Mouse (Mus musculus) layer of hippocampus, postnatal 14 days (tissue): ENCODE results near the gene Tnik. TPM values are rescaled to one million over a fixed set of nuclear protein-coding genes. Genes with fewer than 3 reads are reported as not detected.

Experiments
- DNase-seq, 2 experiments: peaks; one replicate each; pipeline ENCODE4 v3.0.0; 2021 to 2022; ENCODE audit warnings: low spot score in 2 of 2, mixed read lengths in 1 of 2
- total RNA-seq, 2 experiments: library from RNA; stranded (reverse); gene quantifications; 2 replicates each; pipeline ENCODE4 v1.2.3; 2021

The Tnik gene
- total RNA-seq, 2 experiments from 2014 or later, result 194 to 236 TPM

DNA sequence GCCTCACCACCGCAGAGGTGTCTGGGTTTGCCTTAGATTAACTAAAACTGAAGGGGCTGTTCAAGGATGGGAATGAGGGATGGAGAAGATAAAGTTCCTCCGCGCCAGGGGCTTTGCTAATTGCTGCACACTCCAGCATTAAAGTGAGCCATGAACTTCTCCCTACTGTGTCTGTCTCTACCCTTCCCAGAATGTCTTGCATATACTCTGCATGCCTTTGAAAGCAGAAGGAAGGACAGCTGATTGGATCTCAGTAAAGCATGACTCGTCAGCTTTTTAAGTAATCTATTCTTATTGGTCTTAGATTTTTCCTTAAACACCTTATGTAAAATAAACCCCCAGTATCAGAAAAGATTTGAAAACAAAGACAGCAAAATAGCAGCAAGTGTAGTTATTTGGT lies 203.7 kb downstream of the Tnik start:
- no peak for DNase-seq

GRCm38 (mm10) chr3:28467148-28467754 lies 204.2 kb downstream of the Tnik start:
- DNase-seq, result peak in 1 of 2 experiments; percentile 67

DNA sequence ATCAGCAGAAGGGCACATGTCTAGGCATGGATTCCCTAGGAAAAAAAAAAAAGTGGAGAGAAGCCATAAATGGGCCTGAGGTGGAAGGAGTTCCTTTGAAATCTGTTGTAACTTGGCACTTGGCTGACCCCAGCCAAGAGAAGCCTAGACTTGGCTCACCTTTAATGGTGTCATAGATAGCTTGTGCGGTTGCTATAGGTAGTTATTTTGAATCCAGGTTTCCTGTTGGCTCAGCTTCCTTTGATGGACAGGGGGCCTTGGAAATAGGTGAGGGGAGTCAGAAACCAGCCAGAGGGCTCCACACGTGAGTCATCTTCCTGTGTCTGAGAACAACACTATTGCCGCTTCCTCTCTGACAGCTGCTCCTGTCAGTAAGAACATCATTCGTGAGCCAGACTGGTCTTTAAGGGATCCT lies 204.9 kb downstream of the Tnik start:
- DNase-seq, result no peak

GRCm38 (mm10) chr3:28473439-28473838 lies 210.4 kb downstream of the Tnik start:
- no peak for DNase-seq

DNA sequence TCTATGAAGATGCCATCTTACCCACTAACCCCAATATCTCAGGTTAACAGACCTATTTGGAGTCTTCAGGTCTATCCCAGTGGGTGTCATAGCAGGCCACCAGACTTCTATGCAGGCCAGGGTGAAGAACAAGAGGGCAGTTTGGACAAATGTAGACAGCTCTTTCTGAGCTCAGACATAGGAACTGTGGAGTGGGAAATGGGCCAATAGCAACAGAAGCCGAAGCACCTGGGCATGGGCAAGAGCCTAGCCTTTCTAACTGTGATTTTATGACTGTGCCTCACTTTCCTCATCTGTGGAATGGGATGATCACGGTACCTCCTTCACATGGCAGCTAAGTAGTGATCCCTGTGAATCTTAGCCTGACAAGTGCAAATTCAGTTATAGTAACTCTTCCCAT lies 214.4 kb downstream of the Tnik start:
- no peak for DNase-seq

- no peak for DNase-seq
Observed at GRCm38 (mm10) chr3:28485716-28486115, 222.7 kb downstream of the Tnik start.

DNA sequence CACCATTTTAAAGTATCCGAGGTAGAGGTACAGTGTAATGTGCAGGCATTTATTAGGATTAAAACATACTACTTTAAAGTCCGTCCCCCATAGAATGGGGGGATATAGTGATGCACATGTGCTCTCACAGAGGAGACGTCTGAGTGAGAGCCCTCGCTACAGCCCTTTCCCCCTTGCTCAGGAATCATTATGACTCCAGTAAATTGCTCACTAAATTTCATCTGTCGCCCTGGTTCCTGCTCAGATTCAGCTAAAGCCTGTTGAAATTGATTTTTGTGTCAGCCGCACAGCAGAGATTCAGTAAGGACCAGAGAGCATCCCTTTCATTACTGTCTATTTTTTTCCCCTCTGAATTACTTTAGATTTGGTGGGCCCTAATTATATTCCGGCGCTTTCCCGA lies 224.4 kb downstream of the Tnik start:
- DNase-seq, result no peak

DNA sequence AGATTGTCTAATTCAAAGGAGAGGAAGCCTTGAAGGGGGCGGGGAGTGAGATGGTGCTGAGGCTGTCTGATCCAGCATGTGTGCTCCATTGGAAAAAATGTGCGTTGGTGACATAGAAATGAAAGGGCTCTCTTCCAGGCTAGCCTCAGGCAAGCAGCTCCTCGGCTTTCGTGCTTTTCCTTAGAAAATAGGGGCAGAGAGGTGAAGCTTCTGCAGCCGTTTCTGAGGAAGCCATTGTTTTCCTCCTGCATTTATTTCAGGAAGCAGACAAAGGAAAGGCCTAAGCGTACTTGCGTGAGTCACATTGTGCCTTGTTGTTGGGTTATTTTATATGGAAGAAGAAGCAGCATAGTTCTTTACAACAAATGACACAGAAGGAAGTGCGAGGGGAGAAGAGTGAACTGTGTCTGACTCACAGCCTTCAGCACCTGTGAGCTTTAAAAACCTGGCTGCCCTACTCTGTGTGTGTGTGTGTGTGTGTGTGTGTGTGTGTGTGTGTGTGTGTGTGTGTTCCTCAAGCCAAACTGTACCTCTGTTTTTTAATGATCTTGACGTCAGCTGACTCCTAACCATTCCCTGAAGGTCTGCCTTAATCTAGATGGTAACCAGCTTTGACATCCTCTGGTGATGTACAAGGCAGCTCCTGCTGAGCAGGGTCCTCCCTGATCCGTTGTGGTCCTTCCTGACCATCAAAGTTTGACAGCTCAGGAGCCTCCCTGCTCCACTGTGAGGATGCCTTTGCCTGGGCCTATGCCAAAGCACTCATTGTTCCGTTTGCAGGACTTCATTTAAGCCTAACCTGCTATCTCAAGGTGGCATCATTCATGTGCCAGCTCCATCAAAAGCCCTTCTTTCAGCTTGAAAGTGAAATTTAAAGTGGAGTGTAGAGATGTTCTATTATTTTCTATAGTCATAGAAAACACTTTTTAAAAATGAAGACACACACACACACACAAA lies 228.3 kb downstream of the Tnik start:
- DNase-seq, result no peak

- DNase-seq, result no peak
Observed at GRCm38 (mm10) chr3:28496806-28497502, 233.9 kb downstream of the Tnik start.

- DNase-seq, result no peak
Observed at GRCm38 (mm10) chr3:28497503-28497857, 234.5 kb downstream of the Tnik start.

DNA sequence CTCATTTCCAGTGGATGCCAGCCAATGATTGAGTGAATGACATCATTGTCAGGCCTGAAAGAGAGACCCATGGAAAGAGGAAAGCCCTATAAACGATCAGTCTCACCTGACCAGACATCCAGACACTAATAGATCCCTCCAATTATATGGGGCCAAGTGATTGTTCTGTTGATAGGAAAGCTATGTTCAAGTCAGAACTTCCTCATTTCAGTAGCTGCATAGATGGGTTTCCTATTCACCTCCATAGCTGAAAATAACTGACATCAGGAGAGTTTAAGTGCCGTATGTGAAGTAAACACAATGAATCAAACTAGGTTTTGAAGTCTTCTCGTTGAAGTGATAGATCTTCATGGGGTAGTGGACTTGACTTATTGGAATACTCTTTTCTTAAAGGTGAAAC lies 239.7 kb downstream of the Tnik start:
- no peak for DNase-seq

GRCm38 (mm10) chr3:28509337-28509935 lies 246.4 kb downstream of the Tnik start:
- peak; percentile 41 to 58 for DNase-seq

DNA sequence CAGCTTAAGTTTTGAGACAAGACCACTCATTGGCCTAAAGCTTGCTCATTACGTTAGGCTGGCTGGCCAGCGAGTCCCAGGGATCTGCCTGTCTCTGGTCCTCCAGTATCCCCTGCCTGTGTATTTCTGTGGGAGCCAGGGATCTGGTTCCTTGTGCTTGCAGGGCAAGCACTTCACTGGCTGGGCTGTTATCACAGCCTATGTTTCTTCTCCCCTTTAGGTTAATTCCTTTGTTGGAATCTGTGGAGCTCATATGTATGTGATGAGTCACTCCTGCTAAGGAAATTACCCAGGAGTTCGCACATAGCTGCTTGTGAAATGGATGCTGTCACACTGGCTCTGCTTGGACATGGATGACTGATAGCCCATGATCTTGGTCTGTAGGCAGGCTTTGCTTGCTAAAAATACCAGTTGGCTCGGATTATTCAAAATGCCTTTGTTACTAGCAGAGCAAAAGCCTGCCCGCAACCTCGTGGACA lies 260.0 kb downstream of the Tnik start:
- DNase-seq, result no peak

DNA sequence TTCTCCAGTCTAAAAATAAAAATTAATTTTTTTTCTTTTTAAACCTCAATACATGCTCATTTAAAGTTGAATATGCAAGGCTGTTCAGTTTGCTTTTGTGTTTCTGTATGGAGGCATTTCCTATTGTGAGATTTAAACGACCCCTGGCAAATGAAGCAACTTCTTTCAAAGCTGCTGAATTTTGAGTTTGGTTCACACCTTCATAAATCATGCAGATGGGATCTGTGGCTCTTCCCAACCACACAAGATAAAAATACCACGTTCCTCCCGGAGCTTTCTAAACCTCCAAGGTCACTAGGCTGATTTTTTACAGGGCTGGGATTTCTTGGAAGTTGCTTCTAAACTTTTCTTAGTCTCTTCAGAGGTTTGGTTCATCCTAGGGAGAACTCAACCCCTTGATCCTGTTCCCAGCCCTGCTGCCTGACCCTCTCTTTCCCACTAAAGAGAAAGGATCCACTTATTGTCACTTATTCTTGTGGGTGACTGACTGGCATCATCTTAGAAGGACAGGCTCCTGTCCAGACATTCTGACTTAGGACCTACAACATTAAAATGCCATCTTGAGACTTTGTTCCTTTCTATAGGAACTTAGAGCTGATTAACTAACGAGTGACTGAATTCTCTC lies 260.6 kb downstream of the Tnik start:
- DNase-seq, result no peak

DNA sequence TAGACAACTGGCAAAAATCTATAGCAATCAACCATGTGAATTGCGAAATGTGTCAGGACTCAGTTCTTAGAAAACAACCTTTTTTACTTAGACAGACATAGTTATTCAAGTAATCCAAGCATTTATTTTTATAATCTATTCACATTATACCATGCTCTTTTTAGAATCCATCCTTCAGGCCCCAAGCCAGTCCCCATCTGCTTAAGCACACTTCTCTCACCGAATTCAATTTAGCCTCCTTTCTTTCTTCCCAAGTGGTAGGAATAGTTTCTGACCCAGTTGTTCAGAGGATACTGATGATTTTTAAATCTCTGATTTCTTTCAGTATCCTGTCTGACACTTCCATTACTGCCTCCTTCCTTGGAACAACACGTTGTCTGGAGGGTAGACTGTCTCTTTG lies 261.5 kb downstream of the Tnik start:
- no peak for DNase-seq

DNA sequence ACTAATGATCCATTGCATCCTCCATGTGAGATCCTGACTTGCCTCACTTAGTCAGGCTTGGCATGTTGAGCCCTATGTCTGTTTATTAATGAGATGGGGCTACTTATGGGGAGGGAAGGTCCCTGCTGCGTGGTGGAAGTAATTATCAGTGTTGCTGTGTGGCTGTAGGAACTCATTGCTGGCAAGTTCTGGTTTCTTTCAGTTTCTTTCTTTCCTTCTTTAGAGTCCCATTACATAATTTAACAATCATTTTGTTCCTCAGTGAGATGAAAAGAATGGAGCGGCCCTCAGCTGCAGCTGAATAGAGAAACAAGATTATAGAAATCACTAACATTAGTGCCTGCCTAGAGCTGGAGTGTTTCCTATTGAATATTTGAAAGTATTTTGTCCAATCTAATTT lies 263.7 kb downstream of the Tnik start:
- no peak for DNase-seq

- no peak for DNase-seq
Observed at GRCm38 (mm10) chr3:28527231-28527630, 264.2 kb downstream of the Tnik start.

DNA sequence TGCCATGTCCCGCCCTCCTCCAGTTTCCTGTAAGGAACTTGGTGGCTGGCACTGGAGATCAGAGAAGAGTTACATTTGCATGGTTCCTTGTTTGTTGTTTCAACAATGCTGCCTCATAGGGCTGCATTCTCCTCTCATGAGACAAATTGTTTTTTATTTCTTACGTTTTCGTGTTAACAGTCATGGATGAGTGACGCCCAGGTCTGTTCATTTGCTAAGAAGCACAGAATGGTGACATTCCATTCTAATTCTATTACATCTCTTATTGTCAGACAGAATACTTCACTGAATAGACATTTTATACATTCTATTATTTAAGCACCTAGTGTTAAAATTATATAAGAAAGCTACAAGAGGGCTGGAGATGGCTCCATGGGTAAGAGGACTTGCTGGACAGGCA lies 266.5 kb downstream of the Tnik start:
- no peak for DNase-seq

DNA sequence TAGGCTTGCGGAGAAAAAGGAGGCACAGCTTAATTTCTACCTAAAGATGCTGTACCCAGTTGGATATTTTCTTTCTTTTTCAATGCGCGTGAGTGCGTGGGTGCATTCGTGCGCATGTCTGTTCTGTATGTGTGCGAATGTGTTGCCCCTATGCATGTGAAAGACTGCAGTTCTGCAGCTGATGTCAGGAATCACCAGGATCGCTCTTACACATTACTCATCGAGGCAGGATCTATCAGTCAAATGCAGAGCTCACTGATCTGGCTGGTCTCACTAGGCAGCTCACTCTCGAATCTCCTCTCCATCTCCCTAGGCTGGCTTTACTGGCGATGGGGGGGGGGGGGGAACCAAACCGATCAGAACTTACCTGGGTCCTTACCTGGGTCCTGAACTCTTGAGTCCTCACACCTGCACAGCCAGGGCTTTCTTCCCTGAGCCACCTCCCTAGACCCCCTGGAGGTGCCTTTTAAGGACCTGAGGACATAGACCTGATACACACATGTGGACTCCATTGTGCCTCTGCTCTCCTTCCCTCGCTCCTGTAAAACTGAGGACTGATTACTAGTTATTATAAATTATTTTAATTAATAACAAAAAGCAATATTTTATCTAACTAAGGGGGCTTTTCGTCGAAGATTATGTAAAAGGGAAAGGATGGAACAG lies 268.4 kb downstream of the Tnik start:
- no peak for DNase-seq

DNA sequence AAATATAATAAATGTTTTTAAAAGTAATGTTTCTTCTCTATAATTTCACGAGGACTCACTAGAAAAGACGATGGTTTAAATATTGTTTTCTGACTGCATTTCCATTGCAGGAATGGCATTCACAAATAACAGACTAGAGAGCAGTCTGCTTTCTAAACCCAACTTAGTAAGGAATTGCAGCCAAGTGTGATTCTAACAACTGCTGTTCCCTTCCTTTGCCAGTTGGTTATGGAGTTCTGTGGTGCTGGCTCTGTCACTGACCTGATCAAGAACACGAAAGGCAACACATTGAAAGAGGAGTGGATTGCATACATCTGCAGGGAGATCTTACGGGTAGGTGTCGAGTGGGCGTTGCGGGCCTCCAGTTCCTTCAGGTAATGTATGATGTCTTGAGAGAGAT lies 269.7 kb downstream of the Tnik start:
- peak; percentile 31 to 79 for DNase-seq
